Mouse (Mus musculus) MEL (cell line): ENCODE results near the gene Trim16. TPM values are rescaled to one million over a fixed set of nuclear protein-coding genes. Genes with fewer than 3 reads are reported as not detected.

Source experiments
- DNase-seq: peaks from one replicate; pipeline ENCODE4 v3.0.0; 2011; ENCODE audit warnings: low read depth, low spot score
- H3K27ac ChIP-seq: 2 replicates; pipeline ENCODE4 v1.5.1; 2012; ENCODE audit warnings: low read depth, mild to moderate bottlenecking, control low read depth, low read length, moderate library complexity; ENCODE audit not compliant: control insufficient read depth
- H3K27me3 ChIP-seq, 2 experiments: fragments of 150-350 bp in 1 of 2; sonication (generic) in 1 of 2; 2 replicates each; pipeline ENCODE4 v1.6.1; 2012; ENCODE audit warnings: low read length in 2 of 2, mild to moderate bottlenecking in 2 of 2, improper control_type of control experiment in 1 of 2, moderate library complexity in 1 of 2; ENCODE audit not compliant: insufficient read depth in 2 of 2, control insufficient read depth in 1 of 2
- H3K36me3 ChIP-seq, 2 experiments: 2 replicates each; pipeline ENCODE4 v1.6.1; 2012 to 2014; ENCODE audit warnings: low read length in 2 of 2, improper control_type of control experiment in 1 of 2, inconsistent platforms in 1 of 2, mild to moderate bottlenecking in 1 of 2; ENCODE audit not compliant: insufficient read depth in 2 of 2, control insufficient read depth in 1 of 2
- H3K4me1 ChIP-seq, 2 experiments: fragments of 150-350 bp in 1 of 2; sonication (generic) in 1 of 2; 2 replicates each; pipeline ENCODE4 v1.6.1; 2012; ENCODE audit warnings: low read length in 2 of 2, improper control_type of control experiment in 1 of 2, mild to moderate bottlenecking in 1 of 2; ENCODE audit not compliant: insufficient read depth in 2 of 2, control insufficient read depth in 1 of 2
- H3K4me3 ChIP-seq, 2 experiments: fragments of 150-350 bp in 1 of 2; sonication (generic) in 1 of 2; 2 replicates each; pipeline ENCODE4 v1.5.1; 2012; ENCODE audit warnings: low read depth in 2 of 2, low read length in 2 of 2, mild to moderate bottlenecking in 2 of 2, moderate library complexity in 2 of 2, control low read depth in 1 of 2, improper control_type of control experiment in 1 of 2; ENCODE audit not compliant: control insufficient read depth in 1 of 2, insufficient read depth in 1 of 2
- H3K79me2 ChIP-seq: 2 replicates; pipeline ENCODE4 v1.6.1; 2012; ENCODE audit warnings: mild to moderate bottlenecking, low read length, moderate library complexity; ENCODE audit not compliant: control insufficient read depth, poor library complexity, insufficient read depth
- H3K9ac ChIP-seq: 2 replicates; pipeline ENCODE4 v1.6.1; 2012; ENCODE audit warnings: low read depth, mild to moderate bottlenecking, control low read depth, low read length, moderate library complexity; ENCODE audit not compliant: control insufficient read depth, poor library complexity, severe bottlenecking
- H3K9me3 ChIP-seq: fragments of 150-350 bp; sonication (generic); replicated peaks from 2 replicates; pipeline ENCODE4 v1.6.1; 2012; ENCODE audit warnings: mild to moderate bottlenecking, low read length, improper control_type of control experiment, moderate library complexity; ENCODE audit not compliant: insufficient read depth
- BHLHE40 ChIP-seq: IDR thresholded peaks from 2 replicates; pipeline ENCODE4 v1.6.1; 2012; ENCODE audit warnings: low read depth, mild to moderate bottlenecking, inconsistent platforms, low read length, improper control_type of control experiment, borderline replicate concordance
- CHD1 ChIP-seq: IDR thresholded peaks from 2 replicates; pipeline ENCODE4 v1.6.1; 2012; ENCODE audit warnings: low read depth, mild to moderate bottlenecking, inconsistent platforms, low read length, improper control_type of control experiment
- CHD2 ChIP-seq: IDR thresholded peaks from 2 replicates; pipeline ENCODE4 v1.6.1; 2011; ENCODE audit warnings: low read length, improper control_type of control experiment
- CTCF ChIP-seq, 3 experiments: IDR thresholded peaks in 2 of 3; conservative IDR thresholded peaks in 1 of 3; 2 replicates each; pipeline ENCODE4 v1.5.1; 2011 to 2012; ENCODE audit warnings: low read length in 3 of 3, low read depth in 2 of 3, mild to moderate bottlenecking in 2 of 3, improper control_type of control experiment in 1 of 3, inconsistent platforms in 1 of 3, mixed read lengths in 1 of 3, moderate library complexity in 1 of 3; ENCODE audit not compliant: control insufficient read depth in 1 of 3, insufficient read depth in 1 of 3, poor library complexity in 1 of 3, severe bottlenecking in 1 of 3
- E2F4 ChIP-seq: IDR thresholded peaks from 2 replicates; pipeline ENCODE4 v1.6.1; 2011; ENCODE audit warnings: low read depth, low read length, improper control_type of control experiment, borderline replicate concordance
- ETS1 ChIP-seq: IDR thresholded peaks from 2 replicates; pipeline ENCODE4 v1.6.1; 2012; ENCODE audit warnings: low read depth, mild to moderate bottlenecking, inconsistent platforms, low read length, improper control_type of control experiment, moderate library complexity
- GABPA ChIP-seq: IDR thresholded peaks from 2 replicates; pipeline ENCODE4 v1.6.1; 2012; ENCODE audit warnings: low read depth, mild to moderate bottlenecking, inconsistent platforms, low read length, improper control_type of control experiment, moderate library complexity
- GATA1 ChIP-seq: IDR thresholded peaks from 2 replicates; pipeline ENCODE4 v1.6.1; 2011; ENCODE audit warnings: low read depth, low read length, improper control_type of control experiment
- HCFC1 ChIP-seq: IDR thresholded peaks from 2 replicates; pipeline ENCODE4 v1.6.1; 2012; ENCODE audit warnings: low read depth, mild to moderate bottlenecking, inconsistent platforms, low read length, improper control_type of control experiment, moderate library complexity
- KAT2A ChIP-seq: conservative IDR thresholded peaks from 2 replicates; pipeline ENCODE4 v1.6.1; 2012; ENCODE audit warnings: low read depth, low read length, improper control_type of control experiment, inconsistent platforms
- MEF2A ChIP-seq: IDR thresholded peaks from 2 replicates; pipeline ENCODE4 v1.6.1; 2014; ENCODE audit warnings: low read depth, mild to moderate bottlenecking, inconsistent platforms, low read length, improper control_type of control experiment; ENCODE audit not compliant: poor library complexity, insufficient replicate concordance, severe bottlenecking; ENCODE audit errors: extremely low read depth
- MYC ChIP-seq: IDR thresholded peaks from 2 replicates; pipeline ENCODE4 v1.6.1; 2011; ENCODE audit warnings: low read depth, mild to moderate bottlenecking, low read length, improper control_type of control experiment, moderate library complexity
- NELFE ChIP-seq: IDR thresholded peaks from 2 replicates; pipeline ENCODE4 v1.6.1; 2011; ENCODE audit warnings: low read depth, low read length, improper control_type of control experiment
- POLR2A ChIP-seq, 2 experiments: IDR thresholded peaks; 2 replicates each; pipeline ENCODE4 v1.6.1; 2011 to 2012; ENCODE audit warnings: low read length in 2 of 2, mild to moderate bottlenecking in 2 of 2, control low read depth in 1 of 2, improper control_type of control experiment in 1 of 2, low read depth in 1 of 2, moderate library complexity in 1 of 2; ENCODE audit not compliant: control insufficient read depth in 1 of 2, insufficient read depth in 1 of 2, poor library complexity in 1 of 2
- POLR2AphosphoS2 ChIP-seq: IDR thresholded peaks from 2 replicates; pipeline ENCODE4 v1.6.1; 2011; ENCODE audit warnings: low read length, improper control_type of control experiment
- POLR2AphosphoS5 ChIP-seq: IDR thresholded peaks from 2 replicates; pipeline ENCODE4 v1.6.1; 2012; ENCODE audit warnings: low read depth, borderline replicate concordance, mild to moderate bottlenecking, inconsistent platforms, low read length, moderate library complexity, mixed read lengths
- RCOR1 ChIP-seq: IDR thresholded peaks from 2 replicates; pipeline ENCODE4 v1.6.1; 2012; ENCODE audit warnings: low read depth, mild to moderate bottlenecking, inconsistent platforms, low read length, improper control_type of control experiment
- SIN3A ChIP-seq: IDR thresholded peaks from 2 replicates; pipeline ENCODE4 v1.6.1; 2012; ENCODE audit warnings: low read length, improper control_type of control experiment, inconsistent platforms
- SMC3 ChIP-seq: IDR thresholded peaks from 2 replicates; pipeline ENCODE4 v1.6.1; 2011; ENCODE audit warnings: low read depth, low read length, improper control_type of control experiment
- TAL1 ChIP-seq: IDR thresholded peaks from 2 replicates; pipeline ENCODE4 v1.6.1; 2012; ENCODE audit warnings: mild to moderate bottlenecking, inconsistent platforms, low read length, moderate library complexity, mixed read lengths
- TBP ChIP-seq: IDR thresholded peaks from 2 replicates; pipeline ENCODE4 v1.8.0; 2011; ENCODE audit warnings: low read depth, low read length, improper control_type of control experiment
- USF1 ChIP-seq: IDR thresholded peaks from 2 replicates; pipeline ENCODE4 v1.6.1; 2014; ENCODE audit warnings: low read depth, mild to moderate bottlenecking, inconsistent platforms, low read length, improper control_type of control experiment, moderate library complexity
- USF2 ChIP-seq, 2 experiments: IDR thresholded peaks; 2 replicates each; pipeline ENCODE4 v1.6.1; 2011 to 2012; ENCODE audit warnings: improper control_type of control experiment in 2 of 2, low read length in 2 of 2, borderline replicate concordance in 1 of 2, inconsistent platforms in 1 of 2, low read depth in 1 of 2, mild to moderate bottlenecking in 1 of 2; ENCODE audit not compliant: insufficient read depth in 1 of 2
- ZC3H11A ChIP-seq: IDR thresholded peaks from 2 replicates; pipeline ENCODE4 v1.6.1; 2012; ENCODE audit warnings: low read depth, mild to moderate bottlenecking, inconsistent platforms, low read length, improper control_type of control experiment
- ZKSCAN1 ChIP-seq: IDR thresholded peaks from 2 replicates; pipeline ENCODE4 v1.6.1; 2012; ENCODE audit warnings: low read depth, mild to moderate bottlenecking, inconsistent platforms, low read length, improper control_type of control experiment, moderate library complexity
- polyA plus RNA-seq, 2 experiments: library from polyadenylated mRNA; stranded (reverse) in 1 of 2; unstranded in 1 of 2; fragments of >175 nt in 1 of 2; fragments of >200 nt in 1 of 2; gene quantifications; 2 replicates each; pipeline versions ENCODE4 v1.2.1 to v1.2.4; 2012; ENCODE audit warnings: low replicate concordance in 2 of 2, low read depth in 1 of 2; ENCODE audit not compliant: insufficient read length in 2 of 2, insufficient read depth in 1 of 2, missing spikeins in 1 of 2
- total RNA-seq: library from RNA; depleted of rRNA; stranded (reverse); fragments of 300-350 nt; gene quantifications from 2 replicates; pipeline ENCODE4 v1.2.3, GENCODE M21; 2012

The Trim16 gene
- total and polyA plus RNA-seq, 3 experiments = 3.1 to 5.5 TPM; not detected in 1

GRCm38 (mm10) chr11:62830387-62830786, 10.4 kb downstream of the Trim16 start:
- H3K4me1 ChIP-seq = no peaks in the 10 kb centered on the region
- H3K9ac ChIP-seq = no peak overlapping the region
- DNase-seq = no peak

GRCm38 (mm10) chr11:62831906-62832305, 11.9 kb downstream of the Trim16 start:
- H3K4me1 ChIP-seq = no peaks in the 10 kb centered on the region
- no peaks in the 10 kb centered on the region for H3K79me2 ChIP-seq
- no peaks in the 10 kb centered on the region for H3K36me3 ChIP-seq
- H3K4me3 ChIP-seq = no peak overlapping the region
- no peak overlapping the region for H3K27ac ChIP-seq
- DNase-seq = no peak
- H3K9me3 ChIP-seq = no peaks in the 10 kb centered on the region
- H3K9ac ChIP-seq = no peak overlapping the region
- TF ChIP-seq POLR2AphosphoS5 (no peak), SIN3A (no peak), POLR2A (IDR thresholded peaks at IDR 0.05; ENCODE audit: control insufficient read depth in 1 of 2, insufficient read depth in 1 of 2, low read depth in 1 of 2, low read length in 2 of 2, poor library complexity in 1 of 2) (no peak), E2F4 (no peak), GABPA (no peak), TBP (no peak), TAL1 (no peak), MYC (no peak), POLR2AphosphoS2 (no peak)
- H3K27me3 ChIP-seq = no peaks in the 10 kb centered on the region

More at GRCm38 (mm10) chr11:62830387-62830786, 10.4 kb downstream of the Trim16 start:
- Histone ChIP-seq H3K36me3 (no peaks in the 10 kb centered on the region), H3K4me3 (no peak overlapping the region), H3K27me3 (no peaks in the 10 kb centered on the region), H3K79me2 (no peaks in the 10 kb centered on the region), H3K27ac (no peak overlapping the region), H3K9me3 (no peaks in the 10 kb centered on the region)
- TF ChIP-seq BHLHE40 (no peak), CTCF (IDR thresholded peaks at IDR 0.05 in 2 of 3, conservative IDR thresholded peaks at IDR 0.05 in 1 of 3; ENCODE audit: control insufficient read depth in 1 of 3, insufficient read depth in 1 of 3, low read depth in 2 of 3, low read length in 3 of 3, poor library complexity in 1 of 3, severe bottlenecking in 1 of 3) (no peak), USF1 (no peak), NELFE (no peak), KAT2A (no peak), ZKSCAN1 (peak; percentile 91), MEF2A (no peak)

GRCm38 (mm10) chr11:62844562-62844961, 24.5 kb downstream of the Trim16 start:
- no peak overlapping the region for H3K27ac ChIP-seq
- no peak for DNase-seq
- H3K79me2 ChIP-seq = no peaks in the 10 kb centered on the region
- no peak overlapping the region for H3K9ac ChIP-seq
- peaks cover 0 to 2% of the 10 kb centered on the region in 2 experiments; a peak in 1 of 4 replicates for H3K27me3 ChIP-seq
- no peaks in the 10 kb centered on the region for H3K36me3 ChIP-seq
- H3K4me3 ChIP-seq = no peak overlapping the region
- H3K4me1 ChIP-seq = no peaks in the 10 kb centered on the region
- TF ChIP-seq ETS1 = no peak
- no peak for TF ChIP-seq USF2 (IDR thresholded peaks at IDR 0.05; ENCODE audit: borderline replicate concordance in 1 of 2, insufficient read depth in 1 of 2, low read depth in 1 of 2, low read length in 2 of 2)
- no peak for TF ChIP-seq CHD2
- no peak for TF ChIP-seq MYC
- TF ChIP-seq POLR2AphosphoS5 = no peak
- TF ChIP-seq ZC3H11A = no peak
- TF ChIP-seq CHD1 = no peak
- no peak for TF ChIP-seq HCFC1
- TF ChIP-seq POLR2A (IDR thresholded peaks at IDR 0.05; ENCODE audit: control insufficient read depth in 1 of 2, insufficient read depth in 1 of 2, low read depth in 1 of 2, low read length in 2 of 2, poor library complexity in 1 of 2) = no peak
- TF ChIP-seq E2F4 = no peak
- no peak for TF ChIP-seq POLR2AphosphoS2
- TF ChIP-seq GATA1 = no peak
- TF ChIP-seq RCOR1 = no peak
- no peak for TF ChIP-seq USF1
- TF ChIP-seq SMC3 = no peak
- H3K9me3 ChIP-seq = no peaks in the 10 kb centered on the region
